Mouse (Mus musculus) intestine, postnatal 0 days (tissue): ENCODE data around the gene Gngt2. TPM values are rescaled to one million over a fixed set of nuclear protein-coding genes. Genes with fewer than 3 reads are reported as not detected.
A peak's percentile ranks its signal among the peaks of the same experiment; 100 is the strongest.

Source experiments
- ATAC-seq: fragments of 200-750 bp; cut with Nextera tagmentation; 2 replicates; pipeline ENCODE4 v1.8.0; 2017; ENCODE audit warnings: mild to moderate bottlenecking, moderate TSS enrichment, moderate library complexity
- H3K27ac ChIP-seq: fragments of 300-500 bp; sonication (generic); 2 replicates; pipeline ENCODE4 v1.5.1; 2014; ENCODE audit warnings: mild to moderate bottlenecking, low read depth, low read length, moderate library complexity
- H3K27me3 ChIP-seq: fragments of 300-500 bp; sonication (generic); replicated peaks from 2 replicates; pipeline ENCODE4 v1.6.1; 2014; ENCODE audit warnings: low read length, mixed read lengths; ENCODE audit not compliant: control insufficient read depth, insufficient read depth
- H3K36me3 ChIP-seq: fragments of 300-500 bp; sonication (generic); 2 replicates; pipeline ENCODE4 v1.6.1; 2014; ENCODE audit warnings: mild to moderate bottlenecking, moderate library complexity; ENCODE audit not compliant: control insufficient read depth, insufficient read depth
- H3K4me1 ChIP-seq: fragments of 300-500 bp; sonication (generic); replicated peaks from 2 replicates; pipeline ENCODE4 v1.6.1; 2014; ENCODE audit warnings: antibody characterized with exemption, low read length, mixed read lengths; ENCODE audit not compliant: control insufficient read depth, insufficient read depth
- H3K4me2 ChIP-seq: fragments of 300-500 bp; sonication (generic); replicated peaks from 2 replicates; pipeline ENCODE4 v1.6.1; 2014; ENCODE audit warnings: low read depth, mild to moderate bottlenecking, moderate library complexity
- H3K4me3 ChIP-seq: fragments of 300-500 bp; sonication (generic); 2 replicates; pipeline ENCODE4 v1.5.1; 2014; ENCODE audit warnings: low read depth, low read length
- H3K9ac ChIP-seq: fragments of 300-500 bp; sonication (generic); 2 replicates; pipeline ENCODE4 v1.6.1; 2014; ENCODE audit warnings: mild to moderate bottlenecking, low read depth, low read length
- H3K9me3 ChIP-seq: fragments of 300-500 bp; sonication (generic); 2 replicates; pipeline ENCODE4 v1.6.1; 2016; ENCODE audit warnings: mixed run types; ENCODE audit not compliant: control insufficient read depth
- CTCF ChIP-seq: sonication (generic); IDR thresholded peaks from 2 replicates; pipeline ENCODE4 v1.5.1; 2016; ENCODE audit warnings: low read depth, mild to moderate bottlenecking, control low read depth, antibody characterized with exemption, moderate library complexity
- whole genome bisulfite sequencing: fragments of 180-500 bp; shearing (Covaris S2); extraction: QIAGEN DNeasy Blood & Tissue Kit; methylation state at CpG from one replicate; pipeline ENCODE4 v1.1.7; 2014; 5-methylcytosine and 5-hydroxymethylcytosine counted together
- polyA plus RNA-seq: library from polyadenylated mRNA; unstranded; fragments of >200 nt; fragmentation: Nextera tagmentation; extraction: Ambion mirVana; gene quantifications from 2 replicates; pipeline ENCODE4 v1.2.1, GENCODE M21; 2015

Gene Gngt2
- polyA plus RNA-seq, 1 experiment from 2014 or later, result 19.9 TPM

DNA sequence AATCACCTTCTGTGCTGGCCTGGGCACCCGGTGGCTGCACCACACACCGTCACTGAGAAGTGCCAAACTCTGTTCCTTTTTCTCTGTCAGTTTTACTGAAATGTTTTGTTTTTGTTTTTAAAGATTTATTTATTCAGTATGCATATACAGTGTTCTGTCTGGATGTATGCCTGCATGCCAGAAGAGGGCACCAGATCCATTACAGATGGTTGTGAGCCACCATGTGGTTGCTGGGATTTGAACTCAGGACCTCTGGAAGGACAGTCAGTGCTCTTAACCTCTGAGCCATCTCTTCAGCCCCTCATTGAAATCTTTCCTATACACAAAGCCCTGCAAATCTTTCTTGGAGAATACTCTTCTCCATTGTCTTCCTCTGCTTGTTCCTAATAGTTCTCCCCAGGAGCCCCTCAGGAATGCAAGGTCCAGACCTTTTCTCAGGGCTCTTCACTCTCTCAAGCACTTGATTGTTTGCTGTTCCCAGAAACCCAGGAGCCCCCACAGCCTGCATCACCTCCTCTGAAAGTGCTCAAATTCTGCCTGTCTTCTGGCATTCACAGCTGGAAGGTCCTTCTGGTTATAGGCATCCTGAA lies 53.5 kb downstream of the Gngt2 start:
- Histone ChIP-seq H3K27me3 (no peaks in the 10 kb centered on the region), H3K4me1 (no peaks in the 10 kb centered on the region), H3K4me3 (no peak overlapping the region), H3K36me3 (peaks cover 19% of the 10 kb centered on the region), H3K4me2 (no peak overlapping the region), H3K9me3 (peaks cover 3% of the 10 kb centered on the region; the same call in 1 of the 2 replicates), H3K9ac (no peak overlapping the region), H3K27ac (no peak overlapping the region)
- ATAC-seq, result no peak
- WGBS, result 72% methylated on average over 2 of the region's 2 CpGs
- peak; percentile 50 for TF ChIP-seq CTCF

Other genes starting within 250 kb of the Gngt2 start
- 7.2 and 7.4 TPM in 2 replicates for gene Ngfr, start 249.5 kb upstream of the Gngt2 start, polyA plus RNA-seq
- 133 and 147 TPM in 2 replicates for gene Phb, start 170.3 kb upstream of the Gngt2 start, polyA plus RNA-seq
- gene Zfp652, start 124.5 kb upstream of the Gngt2 start, polyA plus RNA-seq, result 7.9 and 9.7 TPM in 2 replicates
- 0.26 and 0.41 TPM in 2 replicates for gene B130006D01Rik, start 113.6 kb upstream of the Gngt2 start, polyA plus RNA-seq
- gene Phospho1, start 12.7 kb upstream of the Gngt2 start, polyA plus RNA-seq, result 2.6 and 2.9 TPM in 2 replicates
- 7.5 and 8.1 TPM in 2 replicates for gene Abi3, start 5.3 kb downstream of the Gngt2 start, polyA plus RNA-seq
- gene B4galnt2, start 77.7 kb downstream of the Gngt2 start, polyA plus RNA-seq, result 18.2 and 21.1 TPM in 2 replicates
- gene Igf2bp1, start 168.7 kb downstream of the Gngt2 start, polyA plus RNA-seq, result 5.2 and 7.4 TPM in 2 replicates
- gene Gip, start 187.3 kb downstream of the Gngt2 start, polyA plus RNA-seq, result 142 and 149 TPM in 2 replicates
- gene Snf8, start 197.7 kb downstream of the Gngt2 start, polyA plus RNA-seq, result 91.8 and 99.2 TPM in 2 replicates
- gene Ube2z, start 228.2 kb downstream of the Gngt2 start, polyA plus RNA-seq, result 24.8 and 25.0 TPM in 2 replicates
- gene Atp5g1, start 238.5 kb downstream of the Gngt2 start, polyA plus RNA-seq, result 1,112 and 1,236 TPM in 2 replicates